Mouse (Mus musculus): ENCODE results near the gene Stpg3. TPM values are rescaled to one million over a fixed set of nuclear protein-coding genes. Genes with fewer than 3 reads are reported as not detected.
A peak's percentile ranks its signal among the peaks of the same experiment; 100 is the strongest.

Gene Stpg3
- polyA plus RNA-seq, 1 experiment from 2014 or later, result not detected

- H3K9me3 ChIP-seq (ENCODE audit: control insufficient read depth, low read length), result no peaks in the 10 kb centered on the region
- H3K27me3 ChIP-seq (ENCODE audit: control insufficient read depth, insufficient read depth, low read length), result no peaks in the 10 kb centered on the region
- H3K9ac ChIP-seq (replicated peaks; ENCODE audit: low read depth, low read length), result no peak overlapping the region
- no peak overlapping the region for H3K4me3 ChIP-seq (ENCODE audit: low read depth, low read length)
- H3K4me1 ChIP-seq (ENCODE audit: control insufficient read depth, insufficient read depth, low read length), result peaks cover 13% of the 10 kb centered on the region
- no peak overlapping the region for H3K4me2 ChIP-seq (ENCODE audit: low read depth, low read length)
- no peak overlapping the region for H3K27ac ChIP-seq (ENCODE audit: low read depth, low read length)
- 62% methylated on average over 7 of the region's 7 CpGs for WGBS
- H3K36me3 ChIP-seq (ENCODE audit: control insufficient read depth, insufficient read depth, low read length), result no peaks in the 10 kb centered on the region
- no peak for ATAC-seq (ENCODE audit: low read depth)
Observed at GRCm38 (mm10) chr2:25174866-25175689, 39.4 kb downstream of the Stpg3 start.

- WGBS, result 92% methylated on average over 4 of the region's 4 CpGs
- Histone ChIP-seq H3K4me2 (ENCODE audit: low read depth, low read length) (no peak overlapping the region), H3K9me3 (ENCODE audit: control insufficient read depth, low read length) (no peaks in the 10 kb centered on the region), H3K36me3 (ENCODE audit: control insufficient read depth, insufficient read depth, low read length) (no peaks in the 10 kb centered on the region), H3K4me1 (ENCODE audit: control insufficient read depth, insufficient read depth, low read length) (peaks cover 16% of the 10 kb centered on the region), H3K27ac (ENCODE audit: low read depth, low read length) (no peak overlapping the region), H3K27me3 (ENCODE audit: control insufficient read depth, insufficient read depth, low read length) (no peaks in the 10 kb centered on the region), H3K4me3 (ENCODE audit: low read depth, low read length) (no peak overlapping the region), H3K9ac (replicated peaks; ENCODE audit: low read depth, low read length) (no peak overlapping the region)
- no peak for ATAC-seq (ENCODE audit: low read depth)
Observed at GRCm38 (mm10) chr2:25173821-25174220, 40.6 kb downstream of the Stpg3 start.

- H3K36me3 ChIP-seq (ENCODE audit: control insufficient read depth, insufficient read depth, low read length), result no peaks in the 10 kb centered on the region
- 72% methylated on average over 8 of the region's 8 CpGs for WGBS
- H3K4me2 ChIP-seq (ENCODE audit: low read depth, low read length), result no peak overlapping the region
- no peak overlapping the region for H3K9ac ChIP-seq (replicated peaks; ENCODE audit: low read depth, low read length)
- peaks cover 17% of the 10 kb centered on the region for H3K4me1 ChIP-seq (ENCODE audit: control insufficient read depth, insufficient read depth, low read length)
- H3K9me3 ChIP-seq (ENCODE audit: control insufficient read depth, low read length), result no peaks in the 10 kb centered on the region
- H3K27me3 ChIP-seq (ENCODE audit: control insufficient read depth, insufficient read depth, low read length), result no peaks in the 10 kb centered on the region
- H3K27ac ChIP-seq (ENCODE audit: low read depth, low read length), result no peak overlapping the region
- no peak for ATAC-seq (ENCODE audit: low read depth)
- H3K4me3 ChIP-seq (ENCODE audit: low read depth, low read length), result no peak overlapping the region
Observed at GRCm38 (mm10) chr2:25172629-25173028, 41.8 kb downstream of the Stpg3 start.

GRCm38 (mm10) chr2:25171769-25172153 lies 42.7 kb downstream of the Stpg3 start:
- no peak for ATAC-seq (ENCODE audit: low read depth)
- Histone ChIP-seq H3K27ac (ENCODE audit: low read depth, low read length) (no peak overlapping the region), H3K27me3 (ENCODE audit: control insufficient read depth, insufficient read depth, low read length) (no peaks in the 10 kb centered on the region), H3K4me1 (ENCODE audit: control insufficient read depth, insufficient read depth, low read length) (peaks cover 9% of the 10 kb centered on the region), H3K9ac (replicated peaks; ENCODE audit: low read depth, low read length) (no peak overlapping the region), H3K4me3 (ENCODE audit: low read depth, low read length) (no peak overlapping the region), H3K9me3 (ENCODE audit: control insufficient read depth, low read length) (no peaks in the 10 kb centered on the region), H3K4me2 (ENCODE audit: low read depth, low read length) (no peak overlapping the region), H3K36me3 (ENCODE audit: control insufficient read depth, insufficient read depth, low read length) (no peaks in the 10 kb centered on the region)
- WGBS, result 52% methylated on average over 1 of the region's 1 CpGs

- WGBS, result 91% methylated on average over 6 of the region's 6 CpGs
- Histone ChIP-seq H3K9ac (replicated peaks; ENCODE audit: low read depth, low read length) (no peak overlapping the region), H3K9me3 (ENCODE audit: control insufficient read depth, low read length) (no peaks in the 10 kb centered on the region), H3K27me3 (ENCODE audit: control insufficient read depth, insufficient read depth, low read length) (no peaks in the 10 kb centered on the region), H3K27ac (ENCODE audit: low read depth, low read length) (no peak overlapping the region), H3K36me3 (ENCODE audit: control insufficient read depth, insufficient read depth, low read length) (no peaks in the 10 kb centered on the region), H3K4me3 (ENCODE audit: low read depth, low read length) (no peak overlapping the region), H3K4me1 (ENCODE audit: control insufficient read depth, insufficient read depth, low read length) (peaks cover 8% of the 10 kb centered on the region), H3K4me2 (ENCODE audit: low read depth, low read length) (no peak overlapping the region)
- no peak for ATAC-seq (ENCODE audit: low read depth)
Observed at GRCm38 (mm10) chr2:25171101-25171768, 43.2 kb downstream of the Stpg3 start.

- no peak for ATAC-seq (ENCODE audit: low read depth)
- Histone ChIP-seq H3K36me3 (ENCODE audit: control insufficient read depth, insufficient read depth, low read length) (no peaks in the 10 kb centered on the region), H3K27ac (ENCODE audit: low read depth, low read length) (no peak overlapping the region), H3K9ac (replicated peaks; ENCODE audit: low read depth, low read length) (no peak overlapping the region), H3K4me2 (ENCODE audit: low read depth, low read length) (no peak overlapping the region), H3K9me3 (ENCODE audit: control insufficient read depth, low read length) (no peaks in the 10 kb centered on the region), H3K4me1 (ENCODE audit: control insufficient read depth, insufficient read depth, low read length) (peaks cover 8% of the 10 kb centered on the region), H3K4me3 (ENCODE audit: low read depth, low read length) (no peak overlapping the region), H3K27me3 (ENCODE audit: control insufficient read depth, insufficient read depth, low read length) (no peaks in the 10 kb centered on the region)
- WGBS, result 71% methylated on average over 10 of the region's 10 CpGs
Observed at GRCm38 (mm10) chr2:25170326-25171100, 43.9 kb downstream of the Stpg3 start.

GRCm38 (mm10) chr2:25169778-25170177 lies 44.7 kb downstream of the Stpg3 start:
- H3K4me1 ChIP-seq (ENCODE audit: control insufficient read depth, insufficient read depth, low read length), result peaks cover 8% of the 10 kb centered on the region
- H3K36me3 ChIP-seq (ENCODE audit: control insufficient read depth, insufficient read depth, low read length), result no peaks in the 10 kb centered on the region
- no peak overlapping the region for H3K9ac ChIP-seq (replicated peaks; ENCODE audit: low read depth, low read length)
- H3K9me3 ChIP-seq (ENCODE audit: control insufficient read depth, low read length), result no peaks in the 10 kb centered on the region
- no peak overlapping the region; the same call in 1 of the 2 replicates for H3K27ac ChIP-seq (ENCODE audit: low read depth, low read length)
- 11% methylated on average over 5 of the region's 5 CpGs for WGBS
- H3K27me3 ChIP-seq (ENCODE audit: control insufficient read depth, insufficient read depth, low read length), result no peaks in the 10 kb centered on the region
- no peak overlapping the region for H3K4me2 ChIP-seq (ENCODE audit: low read depth, low read length)
- no peak for ATAC-seq (ENCODE audit: low read depth)
- no peak overlapping the region for H3K4me3 ChIP-seq (ENCODE audit: low read depth, low read length)

GRCm38 (mm10) chr2:25168665-25168978 lies 45.8 kb downstream of the Stpg3 start:
- 11% methylated on average over 2 of the region's 2 CpGs for WGBS
- Histone ChIP-seq H3K9me3 (ENCODE audit: control insufficient read depth, low read length) (no peaks in the 10 kb centered on the region), H3K4me1 (ENCODE audit: control insufficient read depth, insufficient read depth, low read length) (peaks cover 10% of the 10 kb centered on the region), H3K27me3 (ENCODE audit: control insufficient read depth, insufficient read depth, low read length) (no peaks in the 10 kb centered on the region), H3K9ac (replicated peaks; ENCODE audit: low read depth, low read length) (peak overlapping the region; percentile 68; the same call in 1 of the 2 replicates), H3K27ac (ENCODE audit: low read depth, low read length) (peak overlapping the region; percentile 65), H3K4me2 (ENCODE audit: low read depth, low read length) (peak overlapping the region; percentile 84), H3K4me3 (ENCODE audit: low read depth, low read length) (peak overlapping the region; percentile 44; the same call in 1 of the 2 replicates), H3K36me3 (ENCODE audit: control insufficient read depth, insufficient read depth, low read length) (no peaks in the 10 kb centered on the region)
- peak; percentile 25 for ATAC-seq (ENCODE audit: low read depth)
